Mouse (Mus musculus) ES-E14 (cell line): ENCODE measurements around the gene Dynlt1f.
"Not testable (repeated sequence)": the region's sequence is repeated elsewhere in the genome, so short reads cannot be mapped to it uniquely, and the experiment has no call there.

Source experiments
- CHD2 ChIP-seq: IDR thresholded peaks from 2 replicates; pipeline ENCODE4 v1.6.1; 2014; ENCODE audit warnings: mild to moderate bottlenecking, low read depth, low read length, inconsistent platforms
- MAFK ChIP-seq: IDR thresholded peaks from 2 replicates; pipeline ENCODE4 v1.6.1; 2014; ENCODE audit warnings: mild to moderate bottlenecking, low read depth, low read length, inconsistent platforms; ENCODE audit not compliant: insufficient read depth
- ZC3H11A ChIP-seq: IDR thresholded peaks from 2 replicates; pipeline ENCODE4 v1.6.1; 2012; ENCODE audit warnings: low read depth, mild to moderate bottlenecking, inconsistent platforms, low read length, borderline replicate concordance
- ZNF384 ChIP-seq: IDR thresholded peaks from 2 replicates; pipeline ENCODE4 v1.6.1; 2012; ENCODE audit warnings: low read depth, low read length, inconsistent platforms

DNA sequence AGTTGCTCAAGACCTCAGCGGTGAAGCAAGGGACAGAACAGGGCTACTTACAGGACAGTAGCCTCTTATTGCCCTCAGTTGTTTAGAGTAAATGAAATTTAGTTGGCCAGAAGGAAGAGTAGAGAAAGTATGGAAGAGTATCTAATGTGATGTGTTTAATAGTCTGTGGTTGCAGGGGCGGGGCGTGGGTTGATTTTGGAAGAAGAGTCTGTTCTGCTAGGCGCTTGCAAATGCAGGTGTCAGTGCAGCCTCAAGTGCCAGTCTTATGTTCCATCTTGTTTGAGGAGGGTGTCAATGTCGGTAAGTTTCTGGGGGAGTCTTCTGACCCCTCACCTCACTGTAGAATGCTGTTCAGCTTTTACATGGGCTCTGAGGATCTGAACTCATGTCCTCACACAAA, 9.7 kb upstream of the Dynlt1f start:
- TF ChIP-seq ZNF384, MAFK, ZC3H11A, CHD2: not testable (repeated sequence)
